Mouse (Mus musculus): Measurements from ENCODE around the gene Olfr1160. TPM values are rescaled to one million over a fixed set of nuclear protein-coding genes. Genes with fewer than 3 reads are reported as not detected.

The Olfr1160 gene
- not detected for total RNA-seq (2023)

DNA sequence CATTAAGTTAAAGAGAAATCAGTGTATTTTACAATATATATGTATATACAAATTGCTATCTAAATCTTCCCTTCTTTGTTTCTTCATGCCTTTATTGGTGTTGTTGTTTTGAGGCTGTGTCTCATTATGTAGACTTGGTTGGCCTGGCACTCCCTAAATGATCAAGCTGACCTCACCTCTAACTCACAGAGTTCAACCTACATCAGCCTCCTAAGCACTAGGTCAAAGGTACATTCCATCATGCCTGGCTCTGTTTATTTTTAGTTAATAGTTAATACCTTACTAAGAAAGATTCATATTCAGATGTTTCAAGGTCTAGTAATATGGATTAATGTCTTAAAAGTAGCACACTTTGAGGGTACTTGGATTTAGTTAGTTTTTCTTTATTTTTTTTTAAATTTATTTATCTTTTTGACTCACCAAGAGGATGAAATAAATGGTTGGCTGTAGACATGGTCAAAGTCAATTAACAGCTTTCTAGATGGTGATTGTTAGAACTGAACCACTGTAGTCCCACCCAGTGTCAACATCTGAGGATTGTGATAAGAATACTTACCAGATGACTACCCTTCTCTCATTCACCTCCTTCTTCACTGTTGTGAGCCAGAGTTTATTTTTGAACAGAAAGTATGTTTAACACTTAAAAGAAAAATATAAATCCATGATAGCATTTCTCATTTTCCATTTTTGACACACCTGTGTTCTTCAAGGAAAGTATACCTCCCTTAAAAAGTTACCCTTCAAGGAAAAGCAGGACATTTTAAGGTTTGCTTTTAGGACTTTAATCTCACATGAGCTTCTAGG, at the start of gene Olfr1160:
TSS of gene Olfr1160 (minus strand) at position 754 of the 804 bp plus-strand sequence.

DNA sequence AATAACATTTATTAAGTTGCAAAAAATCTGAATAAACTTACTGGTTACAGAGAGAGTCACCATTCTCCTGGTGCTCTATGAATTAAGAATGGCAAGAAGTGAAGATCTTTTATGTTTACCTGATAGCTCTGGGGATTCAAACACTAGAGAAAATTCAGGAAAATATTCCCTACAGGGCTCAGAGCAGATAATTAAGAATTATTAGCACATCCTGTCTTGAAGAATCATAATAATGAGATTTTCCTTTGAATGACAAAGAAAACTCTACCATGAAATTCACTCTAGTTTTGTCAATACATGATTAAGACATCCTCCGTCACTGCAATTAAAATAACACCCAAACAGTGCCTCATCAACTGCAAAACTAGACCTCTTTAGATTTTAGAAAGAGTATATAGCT, 43.0 kb upstream of the Olfr1160 start, which contains the start of gene Olfr1162:
TSS of gene Olfr1162 (minus strand) at position 101 of the 400 bp plus-strand sequence.

DNA sequence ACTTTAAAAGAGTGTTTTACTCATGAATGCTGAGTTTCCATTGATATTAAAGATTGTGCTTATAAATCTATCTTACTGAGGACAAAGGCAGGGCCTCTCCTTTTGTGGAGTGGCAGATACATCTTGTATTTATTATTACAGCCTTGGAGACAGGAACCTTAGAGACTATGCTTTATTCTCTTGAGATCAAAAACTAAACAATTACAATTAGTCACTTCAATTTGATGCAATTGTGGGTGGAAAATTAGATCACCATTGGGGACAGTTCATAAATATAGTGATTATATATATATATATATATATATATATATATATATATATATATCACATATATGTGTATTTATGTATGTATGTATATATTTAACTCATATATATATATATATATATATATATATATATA, 29.5 kb upstream of the Olfr1160 start, which contains the start of gene Olfr73:
TSS of gene Olfr73 (minus strand) at position 101 of the 400 bp plus-strand sequence.

DNA sequence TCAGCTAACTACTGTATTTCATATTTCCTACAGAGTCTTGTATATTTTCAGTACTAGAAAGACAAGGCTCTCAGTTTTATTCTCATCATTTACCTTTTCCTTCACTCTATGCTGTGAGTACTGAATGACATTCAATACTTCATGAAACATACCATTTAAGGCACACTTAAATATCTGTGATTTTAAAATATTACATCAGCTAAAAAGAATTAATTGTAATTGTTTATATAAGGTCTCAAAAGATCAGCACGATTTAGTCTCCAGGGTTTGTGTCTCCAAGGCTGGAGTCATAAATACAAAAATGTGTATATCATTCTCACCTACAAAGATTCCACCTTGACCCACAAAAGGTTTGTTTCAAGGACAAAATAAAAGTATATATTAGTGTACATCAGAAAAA, 14.4 kb upstream of the Olfr1160 start, which contains the start of gene Olfr1161:
TSS of gene Olfr1161 (plus strand) at position 301 of the 400 bp plus-strand sequence.

DNA sequence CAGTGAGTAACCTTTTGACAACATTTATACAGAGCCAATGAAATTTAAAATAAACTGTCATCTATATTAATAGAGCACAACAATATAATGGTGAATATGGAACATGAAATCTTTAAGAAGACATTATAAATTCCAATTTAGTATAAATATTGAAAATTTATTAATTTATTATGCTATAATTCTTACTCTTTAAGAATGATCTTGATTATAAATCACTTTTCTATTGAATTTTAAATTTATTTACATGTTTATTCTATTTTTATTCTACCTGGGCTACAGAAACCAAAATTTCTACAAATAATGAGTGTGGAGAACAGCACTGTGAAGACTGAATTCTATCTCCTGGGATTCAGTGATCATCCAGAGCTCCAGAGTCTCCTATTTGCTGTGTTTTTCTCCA, 18.3 kb downstream of the Olfr1160 start, which contains the start of gene Olfr1158:
TSS of gene Olfr1158 (plus strand) at position 301 of the 400 bp plus-strand sequence.

DNA sequence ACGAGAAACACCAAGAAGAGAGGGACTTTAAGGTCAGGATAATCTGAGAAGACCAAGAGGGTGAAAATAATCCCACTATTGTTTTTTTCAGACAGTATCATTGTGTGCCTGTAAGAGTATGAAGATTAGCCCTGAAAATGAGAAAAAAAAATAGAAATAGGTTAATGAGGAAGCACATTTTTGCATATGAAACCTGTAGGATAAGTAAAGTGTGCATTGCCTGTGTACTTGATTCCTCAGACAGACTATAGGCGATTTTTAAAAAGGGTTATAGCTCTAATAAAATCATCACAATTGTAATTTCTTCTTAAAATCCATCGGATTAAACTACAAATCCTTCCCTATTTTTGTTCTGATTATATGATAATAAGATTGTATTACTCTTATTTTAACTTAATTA, 33.5 kb downstream of the Olfr1160 start, which contains the start of gene Olfr74:
TSS of gene Olfr74 (minus strand) at position 101 of the 400 bp plus-strand sequence.

DNA sequence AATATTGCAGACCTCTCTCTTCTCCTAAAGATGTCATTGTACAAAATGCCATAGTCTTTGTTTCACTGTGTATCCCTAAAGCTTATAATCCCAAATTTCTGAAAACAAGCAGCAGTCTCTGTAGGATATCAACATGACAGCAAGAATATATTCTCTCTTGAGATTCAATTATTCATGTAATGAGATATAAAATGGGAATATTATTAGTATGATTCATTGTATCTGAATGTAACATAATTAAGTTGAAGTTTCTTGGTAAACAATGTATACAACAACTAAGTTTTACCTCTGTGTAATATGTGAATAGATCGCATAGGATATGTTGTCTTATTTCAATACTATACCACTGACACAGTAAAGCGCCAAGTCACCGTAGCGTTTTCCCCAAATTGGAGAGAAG, 39.9 kb downstream of the Olfr1160 start, which contains the start of gene Olfr1157:
TSS of gene Olfr1157 (minus strand) at position 101 of the 400 bp plus-strand sequence.

DNA sequence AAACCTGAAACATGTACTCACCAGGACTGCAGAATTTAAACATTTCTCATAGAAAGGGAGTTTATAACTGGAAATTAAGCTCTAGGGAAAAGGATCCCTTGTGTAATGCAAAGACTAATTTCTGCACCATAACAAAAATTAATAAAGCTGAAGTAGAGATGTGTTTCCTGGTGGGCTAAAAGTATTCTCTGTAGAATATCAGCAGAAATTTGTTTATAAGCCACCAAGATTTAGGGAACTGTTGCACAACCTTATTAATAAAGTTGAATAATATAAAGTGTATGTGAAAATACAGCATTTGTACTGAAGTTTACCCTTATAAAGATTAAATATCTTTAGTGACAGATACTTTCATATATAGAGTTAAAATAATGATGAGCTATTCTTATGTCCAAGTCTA, 55.1 kb downstream of the Olfr1160 start, which contains the start of gene Olfr1156:
TSS of gene Olfr1156 (minus strand) at position 101 of the 400 bp plus-strand sequence.

Other genes starting within 250 kb of the Olfr1160 start
- gene Olfr152, start 228.8 kb downstream of the Olfr1160 start, total RNA-seq (2023), result not detected
- gene Olfr1143, start 207.7 kb downstream of the Olfr1160 start, total RNA-seq (2023), result not detected
- gene Olfr1145, start 198.4 kb downstream of the Olfr1160 start, total RNA-seq (2023), result not detected
- gene Olfr1148, start 177.7 kb downstream of the Olfr1160 start, total RNA-seq (2023), result not detected
- gene Olfr1150-ps1, start 164.3 kb downstream of the Olfr1160 start, total RNA-seq (2023), result not detected
- gene Olfr1151, start 152.4 kb downstream of the Olfr1160 start, total RNA-seq (2023), result not detected
- gene Olfr1152, start 141.8 kb downstream of the Olfr1160 start, total RNA-seq (2023), result not detected
- not detected for gene Olfr1153, start 113.3 kb downstream of the Olfr1160 start, total RNA-seq (2023)
- not detected for gene Olfr1154, start 103.1 kb downstream of the Olfr1160 start, total RNA-seq (2023)
- gene Olfr1155, start 63.1 kb downstream of the Olfr1160 start, total RNA-seq (2023), result not detected
- not detected for gene Olfr1156, start 55.2 kb downstream of the Olfr1160 start, total RNA-seq (2023)
- not detected for gene Olfr1157, start 40.0 kb downstream of the Olfr1160 start, total RNA-seq (2023)
- not detected for gene Olfr74, start 33.6 kb downstream of the Olfr1160 start, total RNA-seq (2023)
- gene Olfr1158, start 18.2 kb downstream of the Olfr1160 start, total RNA-seq (2023), result not detected
- gene Olfr1161, start 14.5 kb upstream of the Olfr1160 start, total RNA-seq (2023), result not detected
- gene Olfr73, start 29.4 kb upstream of the Olfr1160 start, total RNA-seq (2023), result not detected
- not detected for gene Olfr1162, start 42.9 kb upstream of the Olfr1160 start, total RNA-seq (2023)
- not detected for gene Olfr1163, start 63.6 kb upstream of the Olfr1160 start, total RNA-seq (2023)
- gene Olfr1164, start 85.7 kb upstream of the Olfr1160 start, total RNA-seq (2023), result not detected
- gene Olfr1166, start 120.0 kb upstream of the Olfr1160 start, total RNA-seq (2023), result not detected
- not detected for gene Olfr1167, start 146.9 kb upstream of the Olfr1160 start, total RNA-seq (2023)
- gene Olfr1168, start 173.6 kb upstream of the Olfr1160 start, total RNA-seq (2023), result not detected
- not detected for gene Olfr1170, start 220.1 kb upstream of the Olfr1160 start, total RNA-seq (2023)

Measured in monocyte, adult 59 days (primary cell).